Mouse (Mus musculus) thymus, adult 2 months (tissue): ENCODE results near the gene Gpt2. TPM values are rescaled to one million over a fixed set of nuclear protein-coding genes. Genes with fewer than 3 reads are reported as not detected.
A peak's percentile ranks its signal among the peaks of the same experiment; 100 is the strongest.

Experiments
- DNase-seq: peaks from one replicate; pipeline ENCODE4 v3.0.0; 2021
- H3K27ac ChIP-seq: fragments of 200-500 bp; 2 replicates; pipeline ENCODE4 v1.5.1; 2012; ENCODE audit warnings: low read length, control low read depth; ENCODE audit not compliant: control insufficient read depth, insufficient read depth
- H3K27me3 ChIP-seq: fragments of 200-500 bp; 2 replicates; pipeline ENCODE4 v1.6.1; 2012; ENCODE audit warnings: mild to moderate bottlenecking, low read length, moderate library complexity, mixed read lengths; ENCODE audit not compliant: control insufficient read depth, insufficient read depth
- H3K36me3 ChIP-seq: fragments of 200-500 bp; 2 replicates; pipeline ENCODE4 v1.6.1; 2012; ENCODE audit warnings: mild to moderate bottlenecking, low read length, moderate library complexity; ENCODE audit not compliant: control insufficient read depth, insufficient read depth
- H3K4me1 ChIP-seq: fragments of 200-500 bp; replicated peaks from 2 replicates; pipeline ENCODE4 v1.6.1; 2012; ENCODE audit warnings: low read length; ENCODE audit not compliant: control insufficient read depth, insufficient read depth
- H3K4me3 ChIP-seq: fragments of 200-500 bp; 2 replicates; pipeline ENCODE4 v1.5.1; 2012; ENCODE audit warnings: mild to moderate bottlenecking, low read length, control low read depth, moderate library complexity; ENCODE audit not compliant: control insufficient read depth, insufficient read depth
- CTCF ChIP-seq: fragments of 200-500 bp; IDR thresholded peaks from 2 replicates; pipeline ENCODE4 v1.5.1; 2012; ENCODE audit warnings: mild to moderate bottlenecking, control low read depth, low read length, moderate library complexity, borderline replicate concordance; ENCODE audit not compliant: control insufficient read depth, poor library complexity, insufficient read depth; ENCODE audit errors: extremely low read depth
- POLR2A ChIP-seq: fragments of 200-500 bp; IDR thresholded peaks from 2 replicates; pipeline ENCODE4 v1.6.1; 2012; ENCODE audit warnings: mild to moderate bottlenecking, low read length, control low read depth, moderate library complexity; ENCODE audit not compliant: control insufficient read depth, poor library complexity, insufficient read depth; ENCODE audit errors: extremely low read depth
- WGBS: fragments of 180-500 bp; shearing (Covaris S2); methylation state at CpG from one replicate; pipeline ENCODE4 v1.1.7; 2018; 5-methylcytosine and 5-hydroxymethylcytosine counted together
- polyA plus RNA-seq: library from polyadenylated mRNA; depleted of rRNA; stranded (reverse); fragments of >200 nt; gene quantifications from 2 replicates; pipeline ENCODE4 v1.2.3, GENCODE M21; 2012

The Gpt2 gene
- polyA plus RNA-seq, 1 experiment: 8.2 TPM

DNA sequence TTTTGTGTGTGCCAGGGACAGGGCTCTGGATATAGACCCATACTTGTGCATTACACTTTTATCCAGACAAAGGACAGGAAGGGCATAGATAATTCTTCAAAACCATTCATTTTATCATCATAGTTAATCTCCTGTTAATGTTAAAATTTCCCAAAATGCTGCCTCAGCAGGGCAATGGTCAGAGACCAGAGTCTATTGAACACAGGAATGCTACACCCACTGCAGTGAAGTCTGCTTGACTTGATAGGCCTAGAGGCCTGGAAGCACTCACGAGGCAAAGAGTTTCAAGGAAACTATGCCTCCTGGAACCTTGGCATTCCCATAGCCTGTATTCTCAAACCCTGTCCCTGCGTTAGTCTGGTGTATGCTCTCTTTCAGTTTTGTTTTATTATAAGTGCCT lies 12.7 kb upstream of the Gpt2 start:
- no peak overlapping the region for H3K4me3 ChIP-seq
- no peak for TF ChIP-seq POLR2A
- no peak for TF ChIP-seq CTCF
- no peak for DNase-seq
- H3K27me3 ChIP-seq: no peaks in the 10 kb centered on the region
- 96% methylated on average over 2 of the region's 2 CpGs for WGBS
- H3K36me3 ChIP-seq: no peaks in the 10 kb centered on the region
- H3K27ac ChIP-seq: no peak overlapping the region
- peaks cover 10% of the 10 kb centered on the region for H3K4me1 ChIP-seq

DNA sequence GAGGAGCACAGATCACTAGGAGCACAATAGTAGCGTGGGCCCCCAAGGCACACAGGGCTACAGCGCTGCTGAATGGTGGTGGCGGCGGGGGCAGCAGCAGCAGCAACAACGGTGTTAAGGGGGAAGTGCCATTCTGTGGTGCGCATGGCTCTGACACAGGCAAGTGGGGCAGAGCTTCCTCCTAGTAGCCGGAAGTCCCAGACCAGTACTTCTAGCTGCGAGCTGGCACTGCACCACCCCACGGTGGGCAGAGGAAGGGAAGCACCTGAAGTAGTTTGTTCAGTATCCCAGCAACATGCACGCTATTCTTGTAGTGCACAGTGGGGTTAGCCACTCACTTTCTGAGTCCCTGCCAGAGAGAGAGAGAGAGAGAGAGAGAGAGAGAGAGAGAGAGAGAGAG lies 10.5 kb upstream of the Gpt2 start:
- no peak overlapping the region for H3K27ac ChIP-seq
- H3K4me1 ChIP-seq: peaks cover 10% of the 10 kb centered on the region
- WGBS: 12% methylated on average over 10 of the region's 10 CpGs
- DNase-seq: peak; percentile 29
- H3K27me3 ChIP-seq: no peaks in the 10 kb centered on the region
- peak overlapping the region; percentile 9 for H3K4me3 ChIP-seq
- H3K36me3 ChIP-seq: no peaks in the 10 kb centered on the region
- TF ChIP-seq CTCF (no peak), POLR2A (no peak)

DNA sequence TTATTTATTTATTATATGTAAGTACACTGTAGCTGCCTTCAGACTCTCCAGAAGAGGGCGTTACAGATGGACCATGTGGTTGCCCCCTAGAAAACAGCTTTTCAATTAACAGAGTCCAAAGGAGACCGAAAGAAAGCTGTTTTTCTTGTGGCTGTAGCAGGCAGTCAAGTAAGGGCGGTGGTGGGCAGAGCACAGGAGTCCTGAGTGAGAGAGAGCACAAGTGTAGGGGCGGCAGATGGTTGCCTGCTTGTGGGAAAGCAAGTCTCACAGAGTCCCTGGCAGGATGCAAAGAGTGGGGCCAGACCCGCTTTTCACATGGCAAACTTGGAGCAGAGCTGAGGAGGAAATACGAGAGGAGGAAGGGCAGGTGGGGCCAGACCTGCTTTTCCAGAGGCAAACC lies 9.9 kb upstream of the Gpt2 start:
- H3K36me3 ChIP-seq: no peaks in the 10 kb centered on the region
- DNase-seq: no peak
- peaks cover 10% of the 10 kb centered on the region for H3K4me1 ChIP-seq
- TF ChIP-seq CTCF (no peak), POLR2A (no peak)
- H3K4me3 ChIP-seq: no peak overlapping the region
- WGBS: 68% methylated on average over 6 of the region's 6 CpGs
- no peak overlapping the region for H3K27ac ChIP-seq
- H3K27me3 ChIP-seq: no peaks in the 10 kb centered on the region

DNA sequence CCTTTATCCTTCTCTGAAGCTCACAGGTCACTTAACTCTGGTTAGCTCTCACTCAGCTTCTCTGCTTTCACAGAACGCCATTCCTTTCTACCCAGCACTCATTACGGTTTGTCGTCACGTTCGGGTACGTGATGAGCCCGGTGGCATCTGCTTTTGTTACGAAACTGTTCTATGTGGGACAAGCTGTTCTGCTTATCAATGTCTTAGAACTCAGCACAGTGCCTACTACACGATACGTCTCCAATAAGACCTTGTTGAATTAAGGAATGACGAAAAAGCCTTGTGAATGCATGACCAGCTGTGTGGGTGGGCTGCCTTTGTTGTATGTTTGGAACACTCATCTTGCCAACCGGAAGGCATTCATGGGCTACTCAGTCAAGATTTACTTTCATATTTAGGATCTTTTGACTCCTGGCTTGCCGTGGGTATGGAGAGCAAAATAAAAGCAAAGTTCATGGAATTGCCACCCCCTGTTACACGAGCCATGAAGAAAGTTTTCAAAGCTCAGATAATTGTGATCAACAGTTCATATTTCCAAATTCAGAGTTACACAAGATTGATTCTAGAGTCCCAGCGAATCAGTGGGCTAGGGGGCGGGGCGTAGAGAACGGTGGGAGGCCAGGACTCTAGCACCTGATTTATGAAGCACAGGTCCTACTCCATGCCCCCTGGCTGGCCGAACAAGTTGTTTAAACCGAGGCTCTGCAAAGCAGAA lies 4.3 kb upstream of the Gpt2 start:
- Histone ChIP-seq H3K4me1 (peaks cover 3% of the 10 kb centered on the region; the same call in 1 of the 2 replicates), H3K27ac (no peak overlapping the region), H3K4me3 (no peak overlapping the region), H3K36me3 (no peaks in the 10 kb centered on the region), H3K27me3 (no peaks in the 10 kb centered on the region; the same call in 1 of the 2 replicates)
- TF ChIP-seq CTCF (no peak), POLR2A (no peak)
- 84% methylated on average over 20 of the region's 20 CpGs for WGBS
- no peak for DNase-seq

DNA sequence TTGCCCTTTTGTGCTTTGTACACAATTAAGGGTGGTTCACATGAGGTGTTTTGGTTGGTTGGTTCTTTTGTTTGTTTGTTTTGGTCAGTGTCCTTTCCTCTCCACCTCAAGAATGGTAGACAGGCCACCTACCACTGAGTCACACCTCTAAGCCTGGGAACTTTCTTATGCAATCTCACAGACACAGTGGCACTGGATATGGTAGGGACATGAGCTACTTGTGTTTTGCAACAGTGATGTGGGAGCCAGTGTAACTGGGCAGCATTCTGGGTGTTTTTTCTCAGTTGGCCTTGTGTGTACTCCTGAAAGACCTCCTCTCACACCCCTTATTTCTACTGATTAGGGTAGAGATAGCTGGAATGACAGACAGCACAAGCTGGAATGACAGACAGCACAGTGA lies 3.7 kb upstream of the Gpt2 start:
- DNase-seq: no peak
- H3K27me3 ChIP-seq: no peaks in the 10 kb centered on the region; the same call in 1 of the 2 replicates
- H3K4me3 ChIP-seq: no peak overlapping the region
- TF ChIP-seq POLR2A (no peak), CTCF (no peak)
- no peak overlapping the region for H3K27ac ChIP-seq
- no peaks in the 10 kb centered on the region for H3K36me3 ChIP-seq
- peaks cover 8% of the 10 kb centered on the region for H3K4me1 ChIP-seq

DNA sequence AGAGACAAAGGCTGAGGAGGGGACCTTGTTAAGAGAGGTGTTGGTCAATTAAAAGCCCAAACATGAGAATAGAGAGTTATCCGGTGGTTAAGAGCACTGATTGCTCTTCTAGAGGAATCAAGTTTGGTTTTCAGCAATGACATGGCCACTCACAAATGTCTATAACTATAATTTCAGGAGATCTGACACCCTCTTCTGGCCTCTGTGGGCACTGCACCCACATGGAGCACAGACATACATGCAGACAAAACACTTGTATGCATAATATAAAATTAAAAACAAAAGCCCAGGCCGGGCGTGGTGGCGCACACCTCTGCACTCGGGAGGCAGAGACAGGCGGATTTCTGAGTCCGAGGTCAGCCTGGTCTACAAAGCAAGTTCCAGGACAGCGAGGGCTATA lies 2.8 kb upstream of the Gpt2 start:
- H3K36me3 ChIP-seq: no peaks in the 10 kb centered on the region
- H3K27ac ChIP-seq: no peak overlapping the region
- H3K27me3 ChIP-seq: no peaks in the 10 kb centered on the region; the same call in 1 of the 2 replicates
- peaks cover 10% of the 10 kb centered on the region for H3K4me1 ChIP-seq
- no peak overlapping the region for H3K4me3 ChIP-seq
- no peak for DNase-seq
- TF ChIP-seq CTCF: no peak
- no peak for TF ChIP-seq POLR2A
- WGBS: 98% methylated on average over 8 of the region's 8 CpGs
